Mouse (Mus musculus): ENCODE data around the gene Scn3a. TPM values are rescaled to one million over a fixed set of nuclear protein-coding genes. Genes with fewer than 3 reads are reported as not detected.

Scn3a gene
- total RNA-seq, 2 experiments from 2014 or later: 45.4 to 45.7 TPM

GRCm38 (mm10) chr2:65418608-65419007 lies 148.8 kb downstream of the Scn3a start:
- DNase-seq (ENCODE audit: low spot score in 2 of 2): no peak
- intact Hi-C loops (cut with DNase I): loop anchor here (10.0 kb wide), 1 partner anchor 256 kb away; no protein-coding TSS in a partner anchor

GRCm38 (mm10) chr2:65416535-65416934 lies 150.9 kb downstream of the Scn3a start:
- no peak for DNase-seq (ENCODE audit: low spot score in 2 of 2)
- intact Hi-C loops (cut with DNase I): loop anchor here (10.0 kb wide), 1 partner anchor 258 kb away; no protein-coding TSS in a partner anchor

GRCm38 (mm10) chr2:65415294-65415693 lies 152.1 kb downstream of the Scn3a start:
- intact Hi-C loops (cut with DNase I): loop anchor here (10.0 kb wide), 1 partner anchor 260 kb away; no protein-coding TSS in a partner anchor
- DNase-seq (ENCODE audit: low spot score in 2 of 2): peak in 1 of 2 experiments; percentile 49

- DNase-seq (ENCODE audit: low spot score in 2 of 2): peak; percentile 85 to 94
- intact Hi-C loops (cut with DNase I): loop anchor here (1.0 to 10.0 kb wide), 2 partner anchors 152 to 260 kb away; partner anchors contain the start of gene Scn3a
Measured at GRCm38 (mm10) chr2:65414806-65415281, 152.6 kb downstream of the Scn3a start.

- intact Hi-C loops (cut with DNase I): loop anchor here (1.0 to 10.0 kb wide), 2 partner anchors 153 to 261 kb away; partner anchors contain the start of gene Scn3a
- DNase-seq (ENCODE audit: low spot score in 2 of 2): peak in 1 of 2 experiments; percentile 23
Measured at GRCm38 (mm10) chr2:65414237-65414636, 153.2 kb downstream of the Scn3a start.

GRCm38 (mm10) chr2:65413746-65414145 lies 153.7 kb downstream of the Scn3a start:
- DNase-seq (ENCODE audit: low spot score in 2 of 2): peak; percentile 56 to 79
- intact Hi-C loops (cut with DNase I): loop anchor here (1.0 to 10.0 kb wide), 2 partner anchors 154 to 261 kb away; partner anchors contain the start of gene Scn3a

Other genes starting within 250 kb of the Scn3a start
- 1 to 10 TPM; 3.0 to 3.2 TPM for gene Slc38a11, start 203.6 kb downstream of the Scn3a start, total RNA-seq (2021)
- gene Scn2a, start 53.1 kb upstream of the Scn3a start, total RNA-seq (2021): 100 to 1,000 TPM; 342 to 345 TPM

Measured in left cerebral cortex, postnatal 14 days (tissue).